Mouse (Mus musculus) layer of hippocampus, adult 6 months (tissue): ENCODE measurements around the gene Mgat3. TPM values are rescaled to one million over a fixed set of nuclear protein-coding genes. Genes with fewer than 3 reads are reported as not detected.

Experiments used
- long read RNA-seq, 2 experiments: library from polyadenylated mRNA; unstranded; transcript quantifications; one replicate each; pipeline ENCODE4 v2.0.0; 2019 to 2020
- polyA plus RNA-seq: library from polyadenylated mRNA; unstranded; fragments of <200 nt; fragmentation: Nextera tagmentation; gene quantifications from 2 replicates; pipeline ENCODE4 v1.2.3, GENCODE M21; 2021

Gene Mgat3
- 14.6 and 15.3 TPM in 2 replicates for polyA plus RNA-seq
- long read RNA-seq, experiment 1, full-length matches to known transcripts = 2 of 60 reads
- long read RNA-seq, experiment 1, partial matches to known transcripts = 57 of 60 reads
- long read RNA-seq, experiment 1, other reads (novel, unspliced or antisense) = 1 of 60 reads
- long read RNA-seq, experiment 2, full-length matches to known transcripts = 6 of 152 reads
- long read RNA-seq, experiment 2, partial matches to known transcripts = 144 of 152 reads
- long read RNA-seq, experiment 2, other reads (novel, unspliced or antisense) = 2 of 152 reads

GRCm38 (mm10) chr15:80173001-80173771 is at the start of gene Mgat3:
Mgat3 (plus strand) TSS chr15:80173721.

GRCm38 (mm10) chr15:80132993-80133586 is 40.4 kb upstream of the Mgat3 start, which contains the start of gene Tab1:
Tab1 (plus strand) TSS chr15:80133127.

DNA sequence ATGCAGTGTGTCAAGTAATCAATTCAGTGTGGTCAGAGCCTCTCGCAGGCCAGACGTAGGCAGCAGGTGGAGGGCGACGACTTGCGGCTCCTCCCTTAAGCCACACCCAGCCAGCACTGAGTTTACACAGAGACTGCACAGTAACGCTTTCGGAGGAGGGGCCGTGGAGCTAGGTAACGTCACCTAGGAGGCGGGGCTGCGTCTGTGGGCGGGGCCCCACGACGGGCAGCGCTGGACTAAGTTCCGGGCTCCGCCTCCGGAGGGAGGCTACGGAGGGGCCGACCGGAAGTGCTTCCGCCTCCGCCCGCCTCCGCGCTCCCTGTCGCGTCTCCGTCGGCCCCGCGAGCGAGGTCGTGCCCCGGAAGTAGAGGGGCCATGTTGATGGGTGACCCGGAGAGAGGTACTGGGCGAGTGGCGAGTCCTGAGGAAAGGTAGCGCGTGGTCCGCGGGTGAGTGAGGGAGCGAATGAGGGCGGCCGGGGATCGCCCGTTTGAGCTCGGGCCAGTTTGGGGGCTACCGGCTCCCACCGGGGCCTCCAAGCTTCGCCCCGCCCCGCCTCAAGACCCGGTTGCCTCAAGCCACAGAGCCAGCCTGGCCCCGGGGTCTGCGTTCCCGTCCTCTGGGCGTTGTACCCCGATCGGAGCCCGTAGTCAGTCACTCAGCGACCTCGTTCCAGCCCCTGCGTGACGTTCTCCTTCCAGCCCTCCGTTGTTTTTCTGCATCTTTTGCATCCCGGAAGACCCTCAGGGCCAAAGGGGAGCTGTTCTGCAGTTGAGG is 60.4 kb downstream of the Mgat3 start, which contains the start of gene Mief1:
Gene Mief1 (plus strand): TSS at position 286 of the 777 bp plus-strand sequence.

DNA sequence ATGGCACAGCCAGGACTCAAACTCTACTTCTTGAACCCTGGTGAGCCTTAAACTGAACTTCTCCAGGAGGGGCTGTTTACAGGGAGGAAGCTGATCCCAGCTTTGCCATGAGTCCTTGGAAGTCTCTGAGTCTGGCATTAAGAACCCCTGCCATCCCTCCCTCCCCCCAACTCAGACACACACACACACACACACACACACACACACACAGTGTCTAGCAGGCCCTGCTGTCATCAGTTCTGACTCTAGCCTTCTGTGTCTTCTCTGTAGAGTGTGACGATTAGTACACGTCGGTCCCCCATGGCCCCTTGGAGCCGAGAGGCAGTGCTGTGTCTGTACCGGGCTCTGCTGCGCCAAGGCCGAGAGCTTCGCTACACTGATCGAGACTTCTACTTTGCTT is 62.0 kb downstream of the Mgat3 start, which contains the start of gene AC140267.1:
Gene AC140267.1 (plus strand): TSS at position 301 of the 400 bp plus-strand sequence.

DNA sequence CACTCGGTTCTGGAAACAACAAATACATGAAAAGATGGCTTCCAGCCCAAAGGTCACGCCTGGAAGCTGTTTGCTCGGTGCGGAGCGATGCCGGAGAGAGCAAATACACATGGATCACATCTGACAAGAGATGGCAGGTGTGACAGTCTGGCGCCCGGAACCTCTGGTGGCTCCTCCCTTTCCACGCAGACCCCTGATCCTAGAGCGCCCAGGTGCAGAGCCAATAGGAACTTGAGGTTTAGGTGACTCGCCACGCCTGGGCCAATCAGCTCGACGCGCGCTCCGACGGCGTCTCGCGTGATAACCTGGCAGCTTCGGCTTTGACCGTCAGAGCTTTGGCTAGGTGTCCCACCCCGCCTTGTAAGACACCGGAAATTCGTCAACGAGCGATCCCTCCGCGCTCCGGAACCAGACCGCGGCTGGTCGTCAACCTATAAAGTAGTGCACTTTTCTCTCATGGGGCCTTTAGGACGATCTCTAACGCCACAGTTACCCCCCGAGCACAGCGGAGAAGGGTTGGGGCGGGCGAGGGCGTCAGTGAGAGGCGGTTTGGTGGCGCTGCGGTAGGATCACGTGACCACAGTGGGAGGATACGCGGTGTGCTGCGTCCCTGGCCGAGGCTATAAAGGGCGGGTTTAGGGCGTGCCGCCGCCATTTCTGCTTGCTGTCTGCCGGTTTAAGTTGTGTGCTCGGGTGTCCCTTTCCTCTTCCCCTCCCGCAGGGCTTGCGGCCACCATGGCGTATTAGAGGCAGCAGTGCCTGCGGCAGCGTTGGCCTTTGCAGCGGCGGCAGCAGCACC is 81.5 kb downstream of the Mgat3 start, which contains the start of gene Atf4:
Gene Atf4 (plus strand): TSS at position 338 of the 799 bp plus-strand sequence.

GRCm38 (mm10) chr15:80263610-80264575 is 90.4 kb downstream of the Mgat3 start, which contains the start of gene Rps19bp1:
Rps19bp1 (minus strand) TSS chr15:80264315.

Other genes starting within 250 kb of the Mgat3 start
- gene Cbx7, start 202.6 kb upstream of the Mgat3 start, polyA plus RNA-seq = 18.7 and 23.4 TPM in 2 replicates
- gene Pdgfb, start 158.7 kb upstream of the Mgat3 start, polyA plus RNA-seq = 10.5 and 15.0 TPM in 2 replicates
- 117 and 139 TPM in 2 replicates for gene Syngr1, start 82.4 kb upstream of the Mgat3 start, polyA plus RNA-seq
- gene Rpl3, start 81.9 kb upstream of the Mgat3 start, polyA plus RNA-seq = 1,999 and 2,174 TPM in 2 replicates
- gene Tab1, start 40.6 kb upstream of the Mgat3 start, polyA plus RNA-seq = 15.9 and 16.0 TPM in 2 replicates
- gene Mief1, start 60.3 kb downstream of the Mgat3 start, polyA plus RNA-seq = 9.5 and 11.8 TPM in 2 replicates
- gene AC140267.1, start 62.1 kb downstream of the Mgat3 start, polyA plus RNA-seq = not detected in 2 replicates
- 53.2 and 64.6 TPM in 2 replicates for gene Atf4, start 81.5 kb downstream of the Mgat3 start, polyA plus RNA-seq
- gene Rps19bp1, start 90.6 kb downstream of the Mgat3 start, polyA plus RNA-seq = 69.1 and 101 TPM in 2 replicates
- 1.7 and 1.9 TPM in 2 replicates for gene Cacna1i, start 113.5 kb downstream of the Mgat3 start, polyA plus RNA-seq